Mouse (Mus musculus): ENCODE measurements around the gene Orc4.
A peak's percentile ranks its signal among the peaks of the same experiment; 100 is the strongest.

DNA sequence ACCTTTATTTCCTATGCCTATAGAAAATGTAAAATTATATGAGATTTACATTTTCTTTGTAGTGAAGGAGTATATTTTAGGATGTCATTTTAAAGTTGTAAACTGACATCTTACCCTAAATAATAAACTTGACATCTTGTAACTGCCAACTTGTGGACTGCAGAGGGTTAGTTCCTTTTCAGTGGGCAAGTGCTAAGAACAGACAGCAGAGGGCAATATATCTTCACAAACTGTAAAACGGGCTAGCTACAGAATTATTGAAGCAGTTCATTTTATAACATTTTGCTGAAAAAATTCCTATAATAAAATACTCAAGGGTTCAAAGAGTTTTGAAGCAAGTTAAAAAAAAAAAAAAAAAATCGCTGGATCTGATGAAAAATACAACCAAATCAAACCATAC is 41.2 kb downstream of the Orc4 start:
- TF ChIP-seq CTCF (IDR thresholded peaks at IDR 0.05; ENCODE audit: low read depth, low read length): peak; percentile 12; the same call in 1 of the 2 replicates
- TF ChIP-seq POLR2A (IDR thresholded peaks at IDR 0.05; ENCODE audit: extremely low read depth, insufficient read depth, low read length): no peak
